Mouse (Mus musculus) hindbrain, embryonic 14.5 days (tissue): ENCODE results near the gene Tas2r119. TPM values are rescaled to one million over a fixed set of nuclear protein-coding genes. Genes with fewer than 3 reads are reported as not detected.

Experiments used
- polyA plus RNA-seq: library from polyadenylated mRNA; unstranded; fragments of >200 nt; fragmentation: Nextera tagmentation; extraction: Ambion mirVana; gene quantifications from 2 replicates; pipeline ENCODE4 v1.2.1, GENCODE M21; 2014

Gene Tas2r119
- polyA plus RNA-seq, 1 experiment from 2014 or later, result not detected

Other genes starting within 250 kb of the Tas2r119 start
- gene Sema5a, start 67.5 kb downstream of the Tas2r119 start, polyA plus RNA-seq, result 12.0 and 13.6 TPM in 2 replicates